In the genomic region with DNA sequence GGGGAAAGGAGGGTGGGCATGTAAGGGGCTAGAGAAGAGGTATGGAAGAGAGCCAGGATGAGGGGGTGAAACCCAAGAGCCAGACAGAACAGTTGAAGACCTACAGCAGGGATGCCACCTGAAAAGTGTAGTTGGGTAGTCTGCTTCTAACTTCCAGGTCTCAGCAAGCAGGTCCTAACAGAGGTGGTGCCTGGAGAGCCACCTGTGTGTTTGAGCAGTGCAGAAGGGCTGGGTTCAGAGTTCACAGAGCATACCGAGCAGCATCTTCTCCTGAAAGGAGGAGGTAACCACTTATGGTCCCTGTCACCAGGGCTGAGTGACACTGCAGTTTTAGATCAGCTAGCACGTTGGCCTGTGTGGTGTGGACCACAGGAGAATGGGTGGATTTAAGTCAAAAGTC, we compare ENCODE assay signal across 33 mouse cellular contexts.
"Had no signal": no experiment of that assay in that cellular context is flagged by ENCODE, and none has a peak within 500 bp of the region (broad histone marks: within the 10 kb centered on the region; RNA-seq: fewer than 3 reads in every experiment).

No protein-coding gene starts in this region.

- H3K36me3 ChIP-seq: heart, embryonic 13.5 days; heart, embryonic 15.5 days; hindbrain, embryonic 10.5 days; hindbrain, embryonic 12.5 days; hindbrain, embryonic 13.5 days; hindbrain, embryonic 15.5 days; intestine, embryonic 15.5 days; kidney, embryonic 15.5 days had no signal

- H3K4me1 ChIP-seq: heart, embryonic 15.5 days; hindbrain, embryonic 10.5 days; hindbrain, embryonic 12.5 days; hindbrain, embryonic 13.5 days; hindbrain, embryonic 15.5 days; intestine, embryonic 15.5 days; kidney, embryonic 15.5 days had no signal

- H3K27ac ChIP-seq: heart, embryonic 13.5 days; heart, embryonic 15.5 days; hindbrain, embryonic 10.5 days; hindbrain, embryonic 12.5 days; hindbrain, embryonic 13.5 days; hindbrain, embryonic 14.5 days; hindbrain, embryonic 15.5 days; hindbrain, postnatal 0 days; intestine, embryonic 15.5 days; kidney, embryonic 15.5 days; kidney, postnatal 0 days; layer of hippocampus, adult 2 months; left cerebral cortex, adult 2 months had no signal

- H3K9ac ChIP-seq: heart, embryonic 13.5 days; heart, embryonic 15.5 days; hindbrain, embryonic 12.5 days; hindbrain, embryonic 13.5 days; hindbrain, embryonic 14.5 days; hindbrain, embryonic 15.5 days; intestine, embryonic 15.5 days; kidney, embryonic 15.5 days had no signal

- H3K4me3 ChIP-seq: heart, embryonic 13.5 days; heart, embryonic 15.5 days; hindbrain, embryonic 10.5 days; hindbrain, embryonic 12.5 days; hindbrain, embryonic 13.5 days; hindbrain, embryonic 15.5 days; intestine, embryonic 15.5 days; kidney, embryonic 15.5 days; layer of hippocampus, adult 2 months; left cerebral cortex, adult 2 months had no signal

- H3K27me3 ChIP-seq: heart, embryonic 13.5 days; heart, embryonic 15.5 days; hindbrain, embryonic 12.5 days; hindbrain, embryonic 13.5 days; hindbrain, embryonic 15.5 days; intestine, embryonic 15.5 days; kidney, embryonic 15.5 days had no signal

- H3K9me3 ChIP-seq: heart, embryonic 13.5 days; heart, embryonic 15.5 days; hindbrain, embryonic 10.5 days; hindbrain, embryonic 12.5 days; hindbrain, embryonic 13.5 days; hindbrain, embryonic 15.5 days; intestine, embryonic 15.5 days; kidney, embryonic 15.5 days had no signal

- H3K4me2 ChIP-seq: heart, embryonic 11.5 days; heart, embryonic 13.5 days; heart, embryonic 15.5 days; hindbrain, embryonic 12.5 days; hindbrain, embryonic 13.5 days; hindbrain, embryonic 14.5 days; hindbrain, embryonic 15.5 days; intestine, embryonic 15.5 days; kidney, embryonic 15.5 days had no signal

- DNase-seq: heart, postnatal 10 days; heart, postnatal 14 days; heart, postnatal 36 days; heart, postnatal 4 days; kidney, adult 11 months; kidney, adult 18-20 months; kidney, adult 2 months; kidney, adult 8-10 months; kidney, adult 9 months; kidney, postnatal 10 days; kidney, postnatal 14 days; kidney, postnatal 25 days; kidney, postnatal 36 days; kidney, postnatal 4 days; layer of hippocampus, adult 9-11 months; layer of hippocampus, postnatal 36 days had no signal

- ATAC-seq: hindbrain, embryonic 16.5 days; hindbrain, postnatal 0 days; inflammation-experienced regulatory T-cells, adult 6 months; intestine, embryonic 15.5 days; intestine, postnatal 0 days had no signal
